1 mouse cellular context compared by ENCODE assay signal in genomic region chr15:100708433-100709078, GRCm38 (mm10).
TF ChIP-seq lines count a peak whose summit lies in the region.

No protein-coding gene starts in this region.

TF ChIP-seq in MEL, 35 proteins besides CTCF, POLR2A, EP300 and RAD21 (continued from another document):
- TF ChIP-seq NELFE (IDR thresholded peaks at IDR 0.05; ENCODE audit: low read depth, low read length) (peak; percentile 29; the same call in 1 of the 2 replicates), HCFC1 (IDR thresholded peaks at IDR 0.05; ENCODE audit: low read depth, low read length) (no peak), MAZ (IDR thresholded peaks at IDR 0.05; ENCODE audit: low read depth, low read length) (peak; percentile 88; the same call in 1 of the 2 replicates), KAT2A (conservative IDR thresholded peaks at IDR 0.05; ENCODE audit: low read depth, low read length) (no peak), GATA1 (IDR thresholded peaks at IDR 0.05; ENCODE audit: low read depth, low read length) (peak; percentile 65), TBP (IDR thresholded peaks at IDR 0.05; ENCODE audit: low read depth, low read length) (0 out of 2 replicates have a peak, but pooled peaks have one; percentile 36), USF1 (IDR thresholded peaks at IDR 0.05; ENCODE audit: low read depth, low read length) (peak; percentile 17; the same call in 1 of the 2 replicates), MYB (IDR thresholded peaks at IDR 0.05; ENCODE audit: low read depth, low read length) (peak; percentile 22; the same call in 1 of the 2 replicates), MEF2A (IDR thresholded peaks at IDR 0.05; ENCODE audit: extremely low read depth, insufficient replicate concordance, low read depth, low read length, poor library complexity, severe bottlenecking) (no peak), USF2 (IDR thresholded peaks at IDR 0.05; ENCODE audit: borderline replicate concordance in 1 of 2, insufficient read depth in 1 of 2, low read depth in 1 of 2, low read length in 2 of 2) (no peak), MXI1 (IDR thresholded peaks at IDR 0.05; ENCODE audit: low read depth, low read length) (peak; percentile 55), BHLHE40 (IDR thresholded peaks at IDR 0.05; ENCODE audit: borderline replicate concordance, low read depth, low read length) (no peak), MAFK (IDR thresholded peaks at IDR 0.05; ENCODE audit: borderline replicate concordance, low read depth, low read length) (no peak), ZNF384 (IDR thresholded peaks at IDR 0.05; ENCODE audit: low read depth, low read length) (peak; percentile 99), GABPA (IDR thresholded peaks at IDR 0.05; ENCODE audit: low read depth, low read length) (no peak), RCOR1 (IDR thresholded peaks at IDR 0.05; ENCODE audit: low read depth, low read length) (peak; percentile 57; the same call in 1 of the 2 replicates), CHD2 (IDR thresholded peaks at IDR 0.05; ENCODE audit: low read length) (no peak), UBTF (IDR thresholded peaks at IDR 0.05; ENCODE audit: borderline replicate concordance, insufficient read depth, low read depth, low read length) (no peak), ELF1 (IDR thresholded peaks at IDR 0.05; ENCODE audit: low read depth, low read length) (peak; percentile 48; the same call in 1 of the 2 replicates), ZMIZ1 (IDR thresholded peaks at IDR 0.05; ENCODE audit: low read depth, low read length) (no peak), TCF12 (IDR thresholded peaks at IDR 0.05; ENCODE audit: low read depth, low read length) (no peak), SMC3 (IDR thresholded peaks at IDR 0.05; ENCODE audit: low read depth, low read length) (no peak), ETS1 (IDR thresholded peaks at IDR 0.05; ENCODE audit: low read depth, low read length) (peak; percentile 52; the same call in 1 of the 2 replicates), POLR2AphosphoS2 (IDR thresholded peaks at IDR 0.05; ENCODE audit: low read length) (no peak), MYC (IDR thresholded peaks at IDR 0.05; ENCODE audit: low read depth, low read length) (no peak), JUND (IDR thresholded peaks at IDR 0.05; ENCODE audit: low read depth, low read length) (no peak), ZKSCAN1 (IDR thresholded peaks at IDR 0.05; ENCODE audit: low read depth, low read length) (peak; percentile 68; the same call in 1 of the 2 replicates), POLR2AphosphoS5 (IDR thresholded peaks at IDR 0.05; ENCODE audit: borderline replicate concordance, low read depth, low read length) (no peak), SIN3A (IDR thresholded peaks at IDR 0.05; ENCODE audit: low read length) (peak; percentile 61), MAX (IDR thresholded peaks at IDR 0.05; ENCODE audit: low read length) (no peak; the same call in 1 of the 2 replicates)
